Mouse (Mus musculus) spleen, postnatal 10 days (tissue): Measurements from ENCODE around the gene Panx2.
A peak's percentile ranks its signal among the peaks of the same experiment; 100 is the strongest.

ENCODE experiments used
- DNase-seq, 2 experiments: peaks; one replicate each; pipeline ENCODE4 v3.0.0; 2021 to 2022; ENCODE audit warnings: low spot score in 2 of 2

Panx2 gene

GRCm38 (mm10) chr15:89059161-89059931, at the start of gene Panx2:
Gene Panx2, plus strand, starts transcription at chr15:89059734.
- peak in 1 of 2 experiments; percentile 12 for DNase-seq

GRCm38 (mm10) chr15:89016722-89017121, 42.8 kb upstream of the Panx2 start:
- DNase-seq = no peak

DNA sequence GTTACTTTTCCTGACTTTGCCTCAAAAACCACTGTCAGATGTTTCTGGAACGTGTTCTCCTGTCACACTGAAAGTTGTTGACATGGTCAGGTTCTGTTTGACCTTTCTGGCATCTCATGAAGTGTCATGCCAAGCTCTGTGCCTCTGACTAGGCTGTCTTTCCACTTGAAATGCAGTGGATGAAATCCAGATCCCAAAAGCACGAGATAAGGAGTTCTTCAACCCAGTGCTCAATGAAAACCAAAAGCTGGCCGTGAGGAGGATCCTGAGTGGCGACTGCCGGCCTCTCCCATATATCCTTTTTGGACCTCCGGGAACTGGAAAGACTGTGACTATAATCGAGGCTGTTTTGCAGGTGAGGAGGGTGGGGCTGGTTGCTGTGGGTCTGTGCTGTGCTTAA, 39.4 kb upstream of the Panx2 start:
- DNase-seq = no peak

DNA sequence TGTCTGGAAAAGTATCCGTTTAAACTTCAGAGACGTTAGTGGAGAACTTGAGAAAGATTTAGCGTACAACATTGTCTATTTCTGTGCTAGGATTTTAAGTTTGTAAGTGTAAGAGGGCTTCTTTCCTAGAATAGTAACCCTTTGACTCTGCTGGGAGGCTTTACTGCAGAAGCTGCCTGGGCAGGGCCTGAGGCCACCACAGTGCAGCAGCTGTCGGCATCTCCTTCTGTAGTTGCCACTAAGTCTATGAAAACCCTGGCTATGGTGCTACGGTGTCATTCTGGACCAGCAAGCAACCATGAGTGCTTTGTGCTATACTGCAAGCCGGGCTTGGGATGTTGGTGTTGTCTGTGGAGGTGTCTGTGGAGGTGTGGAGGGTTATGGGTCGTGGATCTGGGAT, 39.0 kb upstream of the Panx2 start:
- DNase-seq = no peak

- DNase-seq = no peak
Measured at GRCm38 (mm10) chr15:89044381-89044780, 15.2 kb upstream of the Panx2 start.

GRCm38 (mm10) chr15:89046356-89046755, 13.2 kb upstream of the Panx2 start:
- DNase-seq = no peak

GRCm38 (mm10) chr15:89054666-89055065, 4.9 kb upstream of the Panx2 start:
- DNase-seq = no peak

GRCm38 (mm10) chr15:89058736-89059135, 798 bp upstream of the Panx2 start:
- peak in 1 of 2 experiments; percentile 4 for DNase-seq

DNA sequence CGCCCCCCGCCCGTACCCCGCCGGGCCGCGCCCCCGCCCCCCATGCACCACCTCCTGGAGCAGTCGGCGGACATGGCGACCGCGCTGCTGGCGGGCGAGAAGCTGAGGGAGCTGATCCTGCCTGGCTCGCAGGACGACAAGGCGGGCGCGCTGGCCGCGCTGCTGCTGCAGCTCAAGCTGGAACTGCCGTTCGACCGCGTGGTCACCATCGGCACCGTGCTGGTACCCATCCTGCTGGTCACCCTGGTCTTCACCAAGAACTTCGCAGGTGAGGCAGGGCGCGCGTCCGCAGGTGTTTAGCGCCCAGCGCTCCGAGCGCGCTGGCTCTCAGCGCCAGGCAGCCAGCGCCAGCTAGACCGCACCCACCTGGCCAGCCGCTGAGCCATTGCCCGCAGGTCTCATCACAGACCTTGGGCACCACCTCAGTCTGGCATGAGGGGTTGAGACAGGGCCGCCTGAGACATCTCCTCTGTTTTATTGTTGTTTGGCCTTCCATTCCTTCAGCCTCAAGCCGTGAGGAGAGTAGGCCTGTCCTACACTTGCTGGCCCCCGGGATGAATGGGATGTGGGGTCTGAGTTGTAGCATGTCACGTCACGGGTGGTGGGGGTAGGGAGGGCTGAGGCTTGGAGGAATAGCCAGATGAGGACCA, 623 bp downstream of the Panx2 start:
- peak in 1 of 2 experiments; percentile 12 for DNase-seq

GRCm38 (mm10) chr15:89060811-89061460, 1.4 kb downstream of the Panx2 start:
- DNase-seq = peak in 1 of 2 experiments; percentile 8

DNA sequence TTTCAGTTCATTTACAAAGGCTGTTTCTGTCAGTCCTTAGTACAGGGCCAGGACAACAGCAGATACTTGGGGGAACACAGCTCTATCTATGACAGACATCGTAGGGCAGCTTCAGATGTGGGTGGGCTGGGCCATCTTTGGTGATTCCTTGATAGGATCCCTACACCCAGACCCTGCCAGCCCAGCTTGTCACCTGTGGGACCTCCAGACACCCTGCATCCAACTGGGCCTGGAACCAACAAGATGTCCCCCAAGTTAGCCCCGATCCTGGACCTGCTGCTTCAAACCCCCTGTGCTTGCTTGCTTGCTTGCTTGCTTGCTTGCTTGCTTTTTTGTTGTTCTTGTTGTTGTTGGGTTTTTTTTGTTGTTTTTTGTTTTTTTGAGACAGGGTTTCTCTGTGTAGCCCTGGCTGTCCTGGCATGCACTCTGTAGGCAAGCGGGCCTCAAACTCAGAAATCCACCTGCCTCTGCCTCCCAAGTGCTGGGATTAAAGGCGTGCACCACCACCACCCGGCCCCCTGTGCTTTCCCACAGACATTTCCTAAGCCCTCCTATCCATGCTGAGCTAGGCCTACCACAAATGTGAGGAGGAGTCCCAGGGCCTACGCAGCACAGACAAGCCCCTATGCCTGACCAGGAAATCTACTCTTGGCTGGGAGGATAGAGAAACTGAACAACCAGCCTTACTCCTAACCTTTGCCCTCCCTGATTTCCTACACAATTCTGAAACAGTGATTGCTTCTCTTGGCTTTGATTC, 2.4 kb downstream of the Panx2 start:
- peak in 1 of 2 experiments; percentile 9 for DNase-seq

DNA sequence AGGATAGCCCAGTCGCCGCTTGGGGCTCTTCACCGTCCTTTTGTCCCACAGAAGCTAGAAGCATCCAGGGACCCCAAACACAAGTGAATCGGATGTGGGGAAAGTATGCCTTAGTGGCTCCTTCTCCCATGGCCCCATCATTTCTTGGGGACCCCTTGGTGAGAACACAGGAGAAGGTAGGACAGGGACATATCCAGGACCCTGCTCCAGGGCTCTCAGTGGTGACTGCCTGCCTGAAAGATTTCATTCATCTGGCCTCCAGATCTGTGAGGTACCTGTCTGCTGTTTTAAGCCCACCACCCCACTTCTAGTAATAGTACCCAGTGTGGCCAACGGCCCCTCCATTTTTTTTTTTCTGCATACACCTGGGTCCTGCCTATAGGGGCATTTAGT, 3.0 kb downstream of the Panx2 start:
- peak in 1 of 2 experiments; percentile 6 for DNase-seq

DNA sequence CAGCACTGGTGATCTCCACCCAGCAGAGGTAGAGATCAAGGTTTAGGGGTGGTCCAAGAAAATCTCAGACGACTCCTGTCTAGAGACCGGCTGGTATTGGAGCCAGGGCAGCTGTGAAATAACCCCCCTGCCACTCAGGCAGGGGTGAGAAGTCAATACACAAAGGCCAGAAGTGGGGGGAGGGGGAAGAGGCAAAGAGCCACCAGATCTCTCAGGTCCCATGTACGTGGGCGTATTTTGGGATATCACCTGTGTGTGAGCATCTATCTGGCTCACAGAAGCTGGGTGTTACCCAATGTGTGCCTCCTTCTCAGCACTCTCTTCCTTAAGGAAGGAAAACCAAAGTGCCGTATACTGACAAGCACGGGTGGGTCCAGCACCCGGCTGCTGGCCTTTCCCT, 3.5 kb downstream of the Panx2 start:
- DNase-seq = no peak

GRCm38 (mm10) chr15:89063536-89063935, 4.0 kb downstream of the Panx2 start:
- peak in 1 of 2 experiments; percentile 5 for DNase-seq

GRCm38 (mm10) chr15:89064891-89065290, 5.4 kb downstream of the Panx2 start:
- no peak for DNase-seq

DNA sequence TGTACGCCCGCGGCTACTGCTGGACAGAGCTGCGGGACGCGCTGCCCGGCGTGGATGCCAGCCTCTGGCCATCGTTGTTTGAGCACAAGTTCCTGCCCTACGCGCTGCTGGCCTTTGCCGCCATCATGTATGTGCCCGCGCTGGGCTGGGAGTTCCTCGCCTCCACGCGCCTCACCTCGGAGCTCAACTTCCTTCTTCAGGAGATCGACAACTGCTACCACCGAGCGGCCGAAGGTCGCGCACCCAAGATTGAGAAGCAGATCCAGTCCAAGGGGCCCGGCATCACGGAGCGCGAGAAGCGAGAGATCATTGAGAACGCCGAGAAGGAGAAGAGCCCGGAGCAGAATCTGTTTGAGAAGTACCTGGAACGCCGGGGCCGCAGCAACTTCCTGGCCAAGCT, 8.1 kb downstream of the Panx2 start:
- no peak for DNase-seq

- DNase-seq = no peak
Measured at GRCm38 (mm10) chr15:89068226-89068625, 8.7 kb downstream of the Panx2 start.

GRCm38 (mm10) chr15:89069336-89069840, 9.9 kb downstream of the Panx2 start:
- DNase-seq = no peak

GRCm38 (mm10) chr15:89070606-89071005, 11.1 kb downstream of the Panx2 start:
- no peak for DNase-seq

- DNase-seq = no peak
Measured at GRCm38 (mm10) chr15:89073993-89074603, 14.6 kb downstream of the Panx2 start.
